Mouse (Mus musculus) small intestine, adult 2 months (tissue): ENCODE data around the gene Ly9.

Source experiments
- CTCF ChIP-seq: fragments of 200-500 bp; IDR thresholded peaks from 2 replicates; pipeline ENCODE4 v1.5.1; 2012; ENCODE audit warnings: low read depth, mild to moderate bottlenecking, control low read depth, inconsistent platforms, low read length, moderate library complexity, mixed read lengths; ENCODE audit not compliant: insufficient replicate concordance, insufficient read length; ENCODE audit errors: extremely low read depth
- POLR2A ChIP-seq: fragments of 200-500 bp; IDR thresholded peaks from 2 replicates; pipeline ENCODE4 v1.6.1; 2012; ENCODE audit warnings: low read depth, mild to moderate bottlenecking, control low read depth, inconsistent platforms, low read length, moderate library complexity

DNA sequence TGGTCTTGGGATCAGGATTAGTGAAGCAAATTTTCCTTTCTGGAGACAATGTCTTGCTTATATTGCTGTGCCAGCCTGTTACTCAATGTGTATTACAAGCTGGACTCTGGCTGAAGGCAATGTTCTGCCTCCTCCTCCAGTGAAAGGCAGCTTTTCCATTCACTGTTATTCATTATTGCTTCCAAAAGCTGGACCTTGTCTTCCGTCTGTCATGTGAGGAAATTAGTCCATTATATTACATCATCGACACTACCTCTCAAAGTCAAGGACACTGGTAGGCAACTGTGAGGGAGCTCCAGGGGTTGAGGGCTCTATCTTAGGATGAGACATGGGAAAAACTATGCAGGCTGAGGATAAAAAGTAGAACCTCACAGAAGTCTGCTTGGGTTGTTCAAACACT lies 50.8 kb downstream of the Ly9 start:
- TF ChIP-seq POLR2A, result no peak
- no peak for TF ChIP-seq CTCF
